Mouse (Mus musculus) adrenal gland, adult (tissue): ENCODE data around the gene Mki67.

Source experiments
- DNase-seq, 2 experiments: peaks; one replicate each; pipeline ENCODE4 v3.0.0; 2022 to 2023; ENCODE audit warnings: low spot score in 1 of 2; ENCODE audit not compliant: inconsistent age in 2 of 2

Mki67 gene

GRCm38 (mm10) chr7:135715642-135716444 lies at the start of gene Mki67:
Mki67 (minus strand) TSS chr7:135716361.
- peak; percentile 22 to 62 for DNase-seq

- no peak for DNase-seq
Observed at GRCm38 (mm10) chr7:135763311-135763710, 47.1 kb upstream of the Mki67 start.

- DNase-seq = no peak
Observed at GRCm38 (mm10) chr7:135758754-135759510, 42.8 kb upstream of the Mki67 start.

- no peak for DNase-seq
Observed at GRCm38 (mm10) chr7:135758171-135758570, 42.0 kb upstream of the Mki67 start.

GRCm38 (mm10) chr7:135756984-135757586 lies 40.9 kb upstream of the Mki67 start:
- no peak for DNase-seq

DNA sequence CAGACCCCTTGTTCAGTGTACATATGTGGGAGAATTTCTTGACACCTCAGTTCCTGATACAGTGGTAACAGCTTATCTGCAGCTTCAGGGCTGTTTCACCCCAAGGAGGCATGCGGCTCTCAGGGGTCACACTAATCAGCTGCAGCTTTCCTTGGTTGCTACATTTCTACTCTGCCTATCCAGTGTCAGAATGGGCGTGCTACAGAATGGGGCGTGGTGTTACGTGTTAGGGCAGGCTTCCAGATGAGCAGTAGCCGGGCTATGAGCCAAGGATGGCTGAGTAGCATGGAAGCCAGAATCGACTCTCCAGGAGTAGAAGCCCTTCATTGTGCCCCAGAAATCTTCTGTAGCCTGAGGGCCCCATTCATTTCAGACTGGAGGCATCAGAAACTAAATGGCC lies 32.8 kb upstream of the Mki67 start:
- DNase-seq = peak in 1 of 2 experiments; percentile 56

DNA sequence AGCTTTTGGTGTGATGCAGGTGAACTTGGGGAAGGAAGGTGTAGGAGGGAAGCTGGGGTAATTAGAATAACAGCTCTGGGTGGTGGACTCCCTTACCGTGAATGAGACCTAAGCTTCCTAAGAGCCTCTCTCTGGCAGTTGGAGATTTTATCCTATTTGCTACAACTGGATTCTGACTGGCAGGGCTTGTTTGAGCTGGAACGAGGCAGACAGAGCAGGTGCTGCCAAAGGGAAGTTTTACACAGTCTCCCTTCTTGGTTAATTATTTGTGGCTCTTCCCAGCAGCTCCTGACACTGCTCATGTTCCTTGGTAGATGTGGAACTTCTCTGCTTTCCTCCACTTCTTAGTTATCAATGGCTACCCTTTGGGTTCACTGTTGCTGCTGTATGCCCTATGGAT lies 30.9 kb upstream of the Mki67 start:
- no peak for DNase-seq

DNA sequence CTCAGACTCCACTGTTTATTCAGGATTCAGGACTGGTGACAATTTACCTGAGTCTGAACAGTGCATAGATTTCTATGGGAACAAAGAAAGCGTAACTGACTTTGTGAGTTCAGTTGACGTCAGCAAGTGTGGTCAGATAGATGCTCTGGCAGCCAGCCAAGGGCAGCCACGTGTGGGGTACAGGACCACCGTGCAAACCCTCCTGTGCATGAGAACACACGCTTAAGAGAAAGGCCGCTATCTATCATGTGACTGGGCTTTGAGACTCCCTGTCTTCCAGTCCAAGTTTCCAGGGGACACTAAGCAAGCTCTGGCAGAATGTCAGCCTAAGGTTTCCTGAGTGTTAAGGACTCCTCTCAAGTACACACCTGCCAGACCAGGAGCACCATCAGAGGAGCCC lies 30.4 kb upstream of the Mki67 start:
- no peak for DNase-seq

DNA sequence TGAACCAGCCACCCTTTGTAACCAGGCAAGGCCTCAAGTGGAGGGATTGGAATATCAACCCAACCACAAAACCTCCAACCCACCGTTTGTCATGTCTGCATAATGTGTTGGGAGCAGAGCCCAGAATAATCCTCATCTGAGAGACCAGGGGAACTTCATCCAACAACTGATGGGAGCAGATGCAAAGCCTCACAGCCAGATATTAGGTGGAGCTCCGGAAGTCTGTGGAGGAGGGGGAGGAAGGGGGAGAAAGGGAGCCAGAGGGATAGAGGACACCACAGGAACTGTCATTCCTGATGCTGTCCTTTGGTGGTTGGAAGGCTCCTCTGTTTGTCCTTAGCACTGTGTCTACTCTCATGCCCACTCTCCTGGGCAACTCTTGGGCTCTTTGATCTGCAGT lies 28.9 kb upstream of the Mki67 start:
- DNase-seq = no peak

- no peak for DNase-seq
Observed at GRCm38 (mm10) chr7:135740453-135740852, 24.3 kb upstream of the Mki67 start.

DNA sequence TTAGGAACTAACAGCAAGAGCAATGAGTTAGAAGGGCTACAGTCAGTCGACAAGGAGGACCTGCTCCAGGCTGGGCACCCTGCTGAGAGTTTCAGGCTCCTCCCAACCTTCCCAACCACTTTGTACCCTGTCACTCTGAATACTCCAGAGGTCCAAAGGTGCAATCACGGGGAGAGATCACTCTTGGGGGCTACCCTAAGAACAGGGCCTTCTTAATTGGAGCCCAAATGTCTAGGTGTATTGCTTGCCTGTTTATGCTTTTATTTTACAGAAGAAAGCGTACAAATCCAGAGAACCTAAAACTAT lies 20.4 kb upstream of the Mki67 start:
- DNase-seq = no peak

GRCm38 (mm10) chr7:135735691-135736580 lies 19.8 kb upstream of the Mki67 start:
- peak; percentile 82 to 94 for DNase-seq

GRCm38 (mm10) chr7:135734911-135735646 lies 18.9 kb upstream of the Mki67 start:
- no peak for DNase-seq

- no peak for DNase-seq
Observed at GRCm38 (mm10) chr7:135734379-135734778, 18.2 kb upstream of the Mki67 start.

DNA sequence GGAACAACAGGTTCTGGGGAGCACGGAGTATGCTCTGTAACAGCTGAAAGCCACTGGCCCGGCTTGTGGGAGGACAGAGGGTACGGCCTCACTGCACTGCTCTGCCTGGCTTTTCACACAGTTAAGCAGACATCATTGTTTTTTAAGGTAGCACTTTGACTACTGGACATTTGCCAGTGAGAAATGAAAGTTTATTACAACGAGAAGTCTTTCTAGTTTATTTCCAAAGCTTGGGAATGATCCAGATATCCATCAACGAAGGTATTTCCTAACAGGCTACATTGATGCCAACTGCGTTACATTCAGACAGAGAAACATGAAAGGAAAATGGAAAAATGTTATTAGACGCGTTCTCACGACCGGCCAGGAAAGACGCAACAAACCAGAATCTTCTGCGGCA lies 11.9 kb upstream of the Mki67 start:
- no peak for DNase-seq

DNA sequence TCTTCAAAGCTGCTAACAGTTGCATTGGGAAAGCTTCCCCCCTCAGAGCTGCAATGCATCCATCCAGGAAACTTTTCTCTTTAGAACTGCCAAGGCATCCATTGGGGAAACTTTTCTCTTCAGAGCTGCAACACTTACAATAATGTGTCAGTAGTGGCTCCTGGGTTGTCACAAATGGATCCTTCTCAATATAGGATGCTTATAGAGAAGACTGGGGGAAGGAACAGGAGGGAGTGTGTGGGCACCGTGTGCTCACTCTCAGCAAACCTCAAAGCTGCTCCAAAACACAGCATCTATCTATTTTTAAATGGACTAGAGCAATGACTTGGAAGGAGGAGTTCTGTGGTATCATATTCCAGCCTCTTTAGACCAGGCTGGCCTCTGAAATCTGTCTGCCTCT lies 10.5 kb upstream of the Mki67 start:
- DNase-seq = no peak

DNA sequence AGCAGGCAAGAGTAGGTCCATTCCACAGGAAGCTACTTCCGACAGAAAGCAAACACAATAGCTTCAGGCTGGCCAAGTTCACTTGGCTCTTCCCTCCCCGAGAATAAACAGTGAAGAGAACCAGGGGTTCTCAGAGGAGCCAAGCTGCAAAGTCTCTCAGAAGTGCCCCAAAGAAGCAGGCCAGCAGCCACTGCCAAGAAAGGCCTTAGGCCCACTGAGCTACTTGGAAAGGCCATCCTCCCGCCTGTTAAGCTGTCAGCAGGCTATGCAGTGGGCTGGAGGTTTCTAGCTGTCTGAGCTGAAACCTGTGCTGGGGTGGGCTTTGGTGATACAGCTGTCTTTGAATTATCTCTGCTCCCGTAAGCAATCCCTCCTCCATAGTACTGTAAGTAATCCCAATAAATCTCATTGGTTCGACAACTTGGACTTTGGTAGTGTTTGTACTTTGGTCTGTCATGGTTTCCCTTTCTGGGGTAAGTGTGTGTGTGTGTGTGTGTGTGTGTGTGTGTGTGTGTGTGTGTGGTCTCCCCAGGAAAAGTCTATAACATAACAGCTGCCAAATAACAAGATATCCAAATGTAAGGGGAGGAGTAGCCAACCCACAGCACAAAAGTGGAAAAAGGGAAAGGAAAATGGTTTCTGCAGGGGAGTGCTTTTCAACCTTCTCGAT lies 7.6 kb upstream of the Mki67 start:
- DNase-seq = no peak

GRCm38 (mm10) chr7:135722011-135722838 lies 6.1 kb upstream of the Mki67 start:
- DNase-seq = no peak

- DNase-seq = no peak
Observed at GRCm38 (mm10) chr7:135721436-135721992, 5.4 kb upstream of the Mki67 start.
